Mouse (Mus musculus) erythroblast, embryonic 14.5 days (primary cell): ENCODE measurements around the gene Ptprn2. TPM values are rescaled to one million over a fixed set of nuclear protein-coding genes. Genes with fewer than 3 reads are reported as not detected.

ENCODE experiments used
- H3K27me3 ChIP-seq: 2 replicates; pipeline ENCODE4 v1.6.1; 2012; ENCODE audit warnings: inconsistent platforms; ENCODE audit not compliant: control insufficient read depth
- H3K36me3 ChIP-seq: 2 replicates; pipeline ENCODE4 v1.6.1; 2012; ENCODE audit warnings: mild to moderate bottlenecking, inconsistent platforms; ENCODE audit not compliant: control insufficient read depth
- H3K4me1 ChIP-seq: 2 replicates; pipeline ENCODE4 v1.6.1; 2012; ENCODE audit warnings: inconsistent platforms; ENCODE audit not compliant: control insufficient read depth
- H3K4me3 ChIP-seq: replicated peaks from 2 replicates; pipeline ENCODE3; 2012; ENCODE audit warnings: moderate library complexity, mild to moderate bottlenecking, inconsistent platforms
- H3K9me3 ChIP-seq: 2 replicates; pipeline ENCODE4 v1.6.1; 2012; ENCODE audit warnings: low read length, inconsistent platforms, mixed read lengths; ENCODE audit not compliant: control insufficient read depth
- GATA1 ChIP-seq: IDR thresholded peaks from 2 replicates; pipeline ENCODE4 v1.6.1; 2012; ENCODE audit warnings: low read length, inconsistent platforms, mixed read lengths
- TAL1 ChIP-seq: IDR thresholded peaks from 3 replicates; pipeline ENCODE4 v1.6.1; 2012; ENCODE audit warnings: low read length, inconsistent platforms, mixed read lengths
- polyA plus RNA-seq: library from polyadenylated mRNA; stranded (reverse); fragments of >175 nt; gene quantifications from 2 replicates; pipeline ENCODE4 v1.2.3, GENCODE M21; 2012

Gene Ptprn2
- polyA plus RNA-seq, 1 experiment: 0.03 TPM

- H3K4me3 ChIP-seq: no peak overlapping the region
- H3K27me3 ChIP-seq: no peaks in the 10 kb centered on the region
- H3K9me3 ChIP-seq: no peaks in the 10 kb centered on the region; the same call in 1 of the 2 replicates
- no peaks in the 10 kb centered on the region for H3K4me1 ChIP-seq
- TF ChIP-seq GATA1: no peak
- TF ChIP-seq TAL1: no peak
- no peaks in the 10 kb centered on the region for H3K36me3 ChIP-seq
Measured at GRCm38 (mm10) chr12:116601921-116602320, 116.4 kb downstream of the Ptprn2 start.

- Histone ChIP-seq H3K9me3 (no peaks in the 10 kb centered on the region), H3K27me3 (no peaks in the 10 kb centered on the region), H3K4me3 (no peak overlapping the region), H3K4me1 (no peaks in the 10 kb centered on the region), H3K36me3 (no peaks in the 10 kb centered on the region)
- TF ChIP-seq GATA1 (no peak), TAL1 (no peak)
Measured at GRCm38 (mm10) chr12:116608598-116608997, 123.1 kb downstream of the Ptprn2 start.

- Histone ChIP-seq H3K27me3 (no peaks in the 10 kb centered on the region), H3K4me3 (no peak overlapping the region), H3K9me3 (no peaks in the 10 kb centered on the region), H3K36me3 (no peaks in the 10 kb centered on the region), H3K4me1 (no peaks in the 10 kb centered on the region)
- no peak for TF ChIP-seq TAL1
- TF ChIP-seq GATA1: no peak
Measured at GRCm38 (mm10) chr12:116619868-116620267, 134.3 kb downstream of the Ptprn2 start.

- Histone ChIP-seq H3K36me3 (no peaks in the 10 kb centered on the region), H3K9me3 (no peaks in the 10 kb centered on the region), H3K4me1 (no peaks in the 10 kb centered on the region), H3K4me3 (no peak overlapping the region), H3K27me3 (no peaks in the 10 kb centered on the region)
- TF ChIP-seq GATA1 (no peak), TAL1 (no peak)
Measured at GRCm38 (mm10) chr12:116620299-116620698, 134.8 kb downstream of the Ptprn2 start.

GRCm38 (mm10) chr12:116621325-116622040 is 136.0 kb downstream of the Ptprn2 start:
- no peaks in the 10 kb centered on the region for H3K4me1 ChIP-seq
- no peak for TF ChIP-seq TAL1
- TF ChIP-seq GATA1: no peak
- H3K36me3 ChIP-seq: no peaks in the 10 kb centered on the region
- H3K9me3 ChIP-seq: no peaks in the 10 kb centered on the region
- H3K27me3 ChIP-seq: no peaks in the 10 kb centered on the region
- no peak overlapping the region for H3K4me3 ChIP-seq

- H3K9me3 ChIP-seq: no peaks in the 10 kb centered on the region
- H3K27me3 ChIP-seq: no peaks in the 10 kb centered on the region
- no peak overlapping the region for H3K4me3 ChIP-seq
- no peaks in the 10 kb centered on the region for H3K36me3 ChIP-seq
- no peak for TF ChIP-seq GATA1
- H3K4me1 ChIP-seq: no peaks in the 10 kb centered on the region
Measured at GRCm38 (mm10) chr12:116622665-116623387, 137.3 kb downstream of the Ptprn2 start.

- Histone ChIP-seq H3K27me3 (no peaks in the 10 kb centered on the region), H3K4me3 (no peak overlapping the region), H3K9me3 (no peaks in the 10 kb centered on the region), H3K4me1 (no peaks in the 10 kb centered on the region), H3K36me3 (no peaks in the 10 kb centered on the region)
- no peak for TF ChIP-seq TAL1
- no peak for TF ChIP-seq GATA1
Measured at GRCm38 (mm10) chr12:116625391-116626281, 140.1 kb downstream of the Ptprn2 start.

GRCm38 (mm10) chr12:116628992-116629391 is 143.5 kb downstream of the Ptprn2 start:
- Histone ChIP-seq H3K4me3 (no peak overlapping the region), H3K36me3 (no peaks in the 10 kb centered on the region), H3K4me1 (no peaks in the 10 kb centered on the region), H3K9me3 (no peaks in the 10 kb centered on the region), H3K27me3 (no peaks in the 10 kb centered on the region)
- no peak for TF ChIP-seq GATA1
- no peak for TF ChIP-seq TAL1

GRCm38 (mm10) chr12:116637498-116637897 is 152.0 kb downstream of the Ptprn2 start:
- Histone ChIP-seq H3K4me3 (no peak overlapping the region), H3K4me1 (no peaks in the 10 kb centered on the region), H3K36me3 (no peaks in the 10 kb centered on the region), H3K27me3 (no peaks in the 10 kb centered on the region), H3K9me3 (no peaks in the 10 kb centered on the region)
- TF ChIP-seq GATA1 (no peak), TAL1 (no peak)
